Mouse (Mus musculus) urinary bladder, postnatal 25 days (tissue): Measurements from ENCODE around the gene Krtap15.

Source experiments
- DNase-seq: peaks from one replicate; pipeline ENCODE4 v3.0.0; 2022; ENCODE audit warnings: low spot score

Gene Krtap15

DNA sequence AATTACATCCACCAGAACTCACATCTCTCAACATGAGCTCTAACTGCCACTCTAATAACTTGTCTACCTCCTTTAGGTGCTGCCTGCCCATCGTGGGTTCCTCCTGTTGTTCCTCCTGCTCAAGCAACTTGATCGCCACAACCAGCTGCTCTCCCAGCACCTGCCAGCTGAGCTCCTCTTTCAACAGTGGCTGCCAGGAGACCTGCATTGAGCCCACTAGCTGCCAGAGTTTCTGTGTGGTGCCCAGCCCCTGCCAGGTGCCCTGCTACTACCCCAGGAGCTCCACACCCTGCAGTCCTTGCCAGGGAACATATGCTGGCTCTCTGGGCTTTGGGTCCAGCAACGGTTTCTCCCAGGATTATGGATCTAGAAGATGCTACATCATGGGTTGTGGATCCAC lies at the start of gene Krtap15:
Gene Krtap15 (plus strand): TSS at position 150 of the 400 bp plus-strand sequence.
- no peak for DNase-seq

GRCm38 (mm10) chr16:88774106-88774505 lies 45.9 kb upstream of the Krtap15 start, which contains the start of gene 2310057N15Rik:
2310057N15Rik (minus strand) TSS chr16:88774206.
- DNase-seq, result no peak

- no peak for DNase-seq
Observed at GRCm38 (mm10) chr16:88777596-88777995, 42.4 kb upstream of the Krtap15 start, which contains the start of gene Gm5965. Gm5965 (plus strand) TSS chr16:88777896.

- DNase-seq, result no peak
Observed at GRCm38 (mm10) chr16:88786786-88787185, 33.2 kb upstream of the Krtap15 start.

DNA sequence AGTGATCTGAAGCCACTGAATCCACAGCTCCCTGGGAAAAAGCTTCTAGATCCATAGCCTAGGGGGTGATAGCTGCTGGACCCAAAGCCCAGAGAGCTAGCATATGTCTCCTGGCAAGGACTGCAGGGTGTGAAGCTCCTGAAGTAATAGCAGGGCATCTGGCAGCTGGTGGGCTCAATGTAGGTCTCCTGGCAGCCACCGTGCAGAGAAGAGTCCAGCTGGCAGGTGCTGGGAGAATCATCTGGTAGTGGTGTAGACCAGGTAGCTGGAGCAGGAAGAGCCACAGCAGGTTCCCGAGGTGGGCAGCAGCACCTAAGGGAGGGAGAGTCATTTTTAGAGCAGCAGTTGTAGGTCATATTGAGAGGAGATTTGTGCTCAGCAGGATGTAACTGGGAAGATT lies 8.2 kb upstream of the Krtap15 start, which contains the start of gene Gm20741:
Gene Gm20741 (minus strand): TSS at position 394 of the 400 bp plus-strand sequence.
- no peak for DNase-seq

- no peak for DNase-seq
Observed at GRCm38 (mm10) chr16:88823736-88824135, 3.7 kb downstream of the Krtap15 start.

- DNase-seq, result no peak
Observed at GRCm38 (mm10) chr16:88826095-88826652, 6.2 kb downstream of the Krtap15 start, which contains the start of gene Krtap14. Krtap14 (minus strand) TSS chr16:88826145.

DNA sequence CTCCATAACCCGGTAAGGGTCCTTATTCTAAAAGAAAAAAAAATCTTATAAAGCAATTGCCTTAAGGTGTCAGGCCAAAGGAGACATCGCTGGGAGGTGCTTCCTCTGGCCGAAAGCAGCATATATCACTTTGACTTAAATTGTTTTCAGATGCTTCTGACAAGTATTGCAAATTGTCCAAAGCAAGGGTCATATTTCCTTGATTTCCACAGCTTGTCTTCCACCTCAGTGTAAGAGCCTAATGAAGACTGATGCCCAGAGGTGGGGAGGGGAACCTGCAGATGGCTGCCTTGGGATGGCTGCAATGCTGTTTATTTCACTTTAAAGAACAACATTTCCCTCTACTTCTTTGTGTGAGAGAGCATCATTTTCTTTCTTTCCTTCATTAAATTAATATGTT lies 7.0 kb downstream of the Krtap15 start:
- DNase-seq, result no peak

DNA sequence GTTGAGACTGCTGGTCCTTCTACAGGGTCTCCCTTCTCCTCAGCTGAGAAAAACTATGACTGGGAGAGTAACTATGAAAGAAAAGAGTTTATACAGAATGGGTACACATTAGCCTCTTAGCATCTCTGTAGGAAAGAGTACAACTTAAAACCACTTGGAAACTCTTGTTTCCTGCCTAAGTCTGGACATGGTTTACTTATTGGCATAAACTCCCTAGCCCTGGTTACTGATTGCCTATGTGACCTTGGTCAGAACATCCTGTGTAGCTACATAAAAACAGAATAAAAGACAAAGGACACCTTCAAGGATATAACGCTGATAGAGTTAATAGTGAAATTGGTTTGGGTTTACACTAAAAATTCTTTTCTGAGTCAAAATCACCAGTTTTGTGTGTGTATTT lies 27.3 kb downstream of the Krtap15 start:
- DNase-seq, result no peak

DNA sequence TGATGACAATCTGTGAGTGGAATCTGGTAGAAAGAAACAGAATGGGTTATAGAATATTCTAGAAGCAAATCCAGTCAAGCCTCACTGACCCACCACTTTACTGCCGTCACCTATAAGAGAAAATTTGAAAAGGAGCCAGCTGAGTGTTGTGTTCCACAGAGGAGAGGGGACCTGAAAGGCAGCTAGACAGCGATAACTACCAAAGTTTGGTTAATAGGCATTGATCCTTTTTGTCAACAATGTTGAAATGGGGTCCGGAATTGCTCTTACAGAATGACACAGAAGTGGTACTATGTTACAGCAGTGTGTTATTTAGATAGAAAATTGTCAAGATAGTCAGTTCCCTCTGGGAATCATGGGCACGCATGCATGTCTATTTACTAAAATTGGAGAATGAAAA lies 28.5 kb downstream of the Krtap15 start:
- DNase-seq, result no peak

DNA sequence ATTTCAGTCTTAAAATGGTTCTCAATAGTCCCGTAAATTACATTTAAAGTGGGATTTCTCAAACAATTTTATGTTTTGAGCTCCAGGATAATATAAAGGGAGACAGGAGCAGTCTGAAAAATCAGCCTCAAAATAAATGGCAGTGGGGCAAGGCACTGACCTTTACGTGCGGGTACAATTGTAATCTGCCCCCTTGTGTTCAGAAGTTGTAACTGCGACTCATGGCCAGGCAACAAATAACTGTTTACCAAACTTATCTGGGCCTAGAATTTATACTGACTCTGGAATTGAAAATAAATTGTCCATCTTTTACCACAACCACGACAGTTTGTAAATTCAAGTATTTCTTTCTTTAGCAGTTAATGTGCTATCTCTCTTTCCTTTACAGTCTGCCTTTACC lies 31.4 kb downstream of the Krtap15 start:
- DNase-seq, result peak; percentile 5

- no peak for DNase-seq
Observed at GRCm38 (mm10) chr16:88864887-88865407, 44.9 kb downstream of the Krtap15 start.

- no peak for DNase-seq
Observed at GRCm38 (mm10) chr16:88869311-88869710, 49.3 kb downstream of the Krtap15 start, which contains the start of gene Krtap19-1. Krtap19-1 (minus strand) TSS chr16:88869411.

DNA sequence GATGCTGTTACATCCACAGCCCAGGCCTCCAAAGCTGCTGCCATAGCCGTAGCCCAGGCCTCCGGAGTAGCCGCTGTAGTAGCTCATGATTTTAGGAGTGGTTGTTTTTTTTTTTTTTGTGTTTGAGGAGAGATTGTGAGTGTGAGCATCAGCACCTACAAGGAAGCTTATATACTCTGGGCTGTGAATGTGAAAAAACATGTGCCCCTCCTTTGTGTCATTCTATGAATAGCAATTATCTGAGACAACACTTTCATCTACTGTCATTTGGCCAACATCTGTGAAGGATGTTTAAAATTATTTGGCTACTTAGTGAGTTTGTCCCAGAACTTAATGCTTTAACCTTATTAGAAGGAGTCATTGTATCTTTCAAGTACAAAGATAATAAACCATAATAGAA lies 54.2 kb downstream of the Krtap15 start, which contains the start of gene Krtap19-2:
Gene Krtap19-2 (minus strand): TSS at position 101 of the 400 bp plus-strand sequence.
- DNase-seq, result no peak

DNA sequence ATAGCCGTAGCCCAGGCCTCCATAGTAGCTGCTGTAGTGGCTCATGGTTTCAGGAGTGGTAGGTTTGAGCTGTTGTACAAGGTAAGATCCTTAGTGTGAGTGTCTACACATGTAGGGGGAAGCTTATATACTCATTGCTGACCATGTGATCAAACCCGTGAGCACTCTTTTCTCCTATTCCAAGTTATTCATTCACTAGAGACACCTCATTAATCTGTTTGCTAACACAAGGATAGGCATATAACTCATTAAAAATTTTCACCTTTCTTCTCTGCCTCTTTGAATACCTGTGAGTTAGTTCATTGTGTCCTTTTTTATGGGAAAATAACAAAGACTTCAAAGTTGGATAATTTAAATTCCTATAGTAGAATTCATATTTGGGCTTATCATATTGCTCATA lies 57.9 kb downstream of the Krtap15 start, which contains the start of gene Krtap19-3:
Gene Krtap19-3 (minus strand): TSS at position 101 of the 400 bp plus-strand sequence.
- DNase-seq, result no peak
